Mouse (Mus musculus): ENCODE results near the gene Cacng5. TPM values are rescaled to one million over a fixed set of nuclear protein-coding genes. Genes with fewer than 3 reads are reported as not detected.

The Cacng5 gene
- polyA plus RNA-seq, 1 experiment from 2014 or later, result 14.3 TPM

- Histone ChIP-seq H3K4me1 (ENCODE audit: control insufficient read depth, insufficient read depth, low read depth, low read length) (no peaks in the 10 kb centered on the region; the same call in 1 of the 2 replicates), H3K36me3 (ENCODE audit: control insufficient read depth, insufficient read depth, low read length) (peaks cover 3% of the 10 kb centered on the region; the same call in 1 of the 2 replicates), H3K27ac (ENCODE audit: low read depth, low read length) (no peak overlapping the region), H3K9me3 (ENCODE audit: control insufficient read depth, low read length) (no peaks in the 10 kb centered on the region), H3K9ac (ENCODE audit: low read depth, low read length) (no peak overlapping the region), H3K4me2 (ENCODE audit: low read length) (no peak overlapping the region), H3K4me3 (ENCODE audit: low read length) (no peak overlapping the region), H3K27me3 (replicated peaks; ENCODE audit: control insufficient read depth, insufficient read depth, low read length) (no peaks in the 10 kb centered on the region)
- 92% methylated on average over 2 of the region's 2 CpGs for WGBS
- ATAC-seq, result no peak
These were observed 22.1 kb upstream of the Cacng5 start for GRCm38 (mm10) chr11:107936929-107937328.

GRCm38 (mm10) chr11:107931721-107932120 lies 16.9 kb upstream of the Cacng5 start:
- H3K4me3 ChIP-seq (ENCODE audit: low read length), result no peak overlapping the region
- H3K36me3 ChIP-seq (ENCODE audit: control insufficient read depth, insufficient read depth, low read length), result no peaks in the 10 kb centered on the region; the same call in 1 of the 2 replicates
- no peak for ATAC-seq
- 77% methylated on average over 7 of the region's 7 CpGs for WGBS
- no peak overlapping the region for H3K9ac ChIP-seq (ENCODE audit: low read depth, low read length)
- H3K27me3 ChIP-seq (replicated peaks; ENCODE audit: control insufficient read depth, insufficient read depth, low read length), result no peaks in the 10 kb centered on the region
- no peaks in the 10 kb centered on the region; the same call in 1 of the 2 replicates for H3K4me1 ChIP-seq (ENCODE audit: control insufficient read depth, insufficient read depth, low read depth, low read length)
- no peaks in the 10 kb centered on the region for H3K9me3 ChIP-seq (ENCODE audit: control insufficient read depth, low read length)
- no peak overlapping the region for H3K4me2 ChIP-seq (ENCODE audit: low read length)
- no peak overlapping the region for H3K27ac ChIP-seq (ENCODE audit: low read depth, low read length)

- no peak overlapping the region for H3K4me2 ChIP-seq (ENCODE audit: low read length)
- no peak overlapping the region for H3K27ac ChIP-seq (ENCODE audit: low read depth, low read length)
- H3K9me3 ChIP-seq (ENCODE audit: control insufficient read depth, low read length), result no peaks in the 10 kb centered on the region
- no peak overlapping the region for H3K4me3 ChIP-seq (ENCODE audit: low read length)
- WGBS, result 85% methylated on average over 11 of the region's 11 CpGs
- no peak for ATAC-seq
- no peaks in the 10 kb centered on the region; the same call in 1 of the 2 replicates for H3K4me1 ChIP-seq (ENCODE audit: control insufficient read depth, insufficient read depth, low read depth, low read length)
- H3K27me3 ChIP-seq (replicated peaks; ENCODE audit: control insufficient read depth, insufficient read depth, low read length), result no peaks in the 10 kb centered on the region
- no peak overlapping the region for H3K9ac ChIP-seq (ENCODE audit: low read depth, low read length)
- no peaks in the 10 kb centered on the region for H3K36me3 ChIP-seq (ENCODE audit: control insufficient read depth, insufficient read depth, low read length)
These were observed 16.4 kb upstream of the Cacng5 start for GRCm38 (mm10) chr11:107931288-107931687.

- 55% methylated on average over 3 of the region's 3 CpGs for WGBS
- Histone ChIP-seq H3K9me3 (ENCODE audit: control insufficient read depth, low read length) (no peaks in the 10 kb centered on the region), H3K27me3 (replicated peaks; ENCODE audit: control insufficient read depth, insufficient read depth, low read length) (no peaks in the 10 kb centered on the region), H3K36me3 (ENCODE audit: control insufficient read depth, insufficient read depth, low read length) (no peaks in the 10 kb centered on the region), H3K27ac (ENCODE audit: low read depth, low read length) (no peak overlapping the region), H3K4me1 (ENCODE audit: control insufficient read depth, insufficient read depth, low read depth, low read length) (no peaks in the 10 kb centered on the region), H3K9ac (ENCODE audit: low read depth, low read length) (no peak overlapping the region), H3K4me2 (ENCODE audit: low read length) (no peak overlapping the region), H3K4me3 (ENCODE audit: low read length) (no peak overlapping the region)
- no peak for ATAC-seq
These were observed 14.9 kb upstream of the Cacng5 start for GRCm38 (mm10) chr11:107929712-107930111.

- peaks cover 8% of the 10 kb centered on the region for H3K4me1 ChIP-seq (ENCODE audit: control insufficient read depth, insufficient read depth, low read depth, low read length)
- no peak overlapping the region for H3K4me2 ChIP-seq (ENCODE audit: low read length)
- no peak overlapping the region for H3K9ac ChIP-seq (ENCODE audit: low read depth, low read length)
- ATAC-seq, result no peak
- H3K4me3 ChIP-seq (ENCODE audit: low read length), result no peak overlapping the region
- WGBS, result 40% methylated on average over 16 of the region's 16 CpGs
- H3K9me3 ChIP-seq (ENCODE audit: control insufficient read depth, low read length), result no peaks in the 10 kb centered on the region
- H3K27me3 ChIP-seq (replicated peaks; ENCODE audit: control insufficient read depth, insufficient read depth, low read length), result no peaks in the 10 kb centered on the region; the same call in 1 of the 2 replicates
- no peak overlapping the region for H3K27ac ChIP-seq (ENCODE audit: low read depth, low read length)
- no peaks in the 10 kb centered on the region for H3K36me3 ChIP-seq (ENCODE audit: control insufficient read depth, insufficient read depth, low read length)
These were observed 5.1 kb upstream of the Cacng5 start for GRCm38 (mm10) chr11:107919852-107920508.

GRCm38 (mm10) chr11:107917721-107918235 lies 2.9 kb upstream of the Cacng5 start:
- H3K4me1 ChIP-seq (ENCODE audit: control insufficient read depth, insufficient read depth, low read depth, low read length), result peaks cover 11% of the 10 kb centered on the region
- no peaks in the 10 kb centered on the region for H3K9me3 ChIP-seq (ENCODE audit: control insufficient read depth, low read length)
- no peaks in the 10 kb centered on the region for H3K36me3 ChIP-seq (ENCODE audit: control insufficient read depth, insufficient read depth, low read length)
- H3K27ac ChIP-seq (ENCODE audit: low read depth, low read length), result no peak overlapping the region
- 24% methylated on average over 9 of the region's 9 CpGs for WGBS
- no peak for ATAC-seq
- no peak overlapping the region for H3K4me3 ChIP-seq (ENCODE audit: low read length)
- 0 out of 2 replicates have a peak overlapping the region, but pooled peaks have one; percentile 22 for H3K9ac ChIP-seq (ENCODE audit: low read depth, low read length)
- H3K4me2 ChIP-seq (ENCODE audit: low read length), result no peak overlapping the region
- H3K27me3 ChIP-seq (replicated peaks; ENCODE audit: control insufficient read depth, insufficient read depth, low read length), result peaks cover 4% of the 10 kb centered on the region; the same call in 1 of the 2 replicates

GRCm38 (mm10) chr11:107913317-107913716 lies 1.5 kb downstream of the Cacng5 start:
- no peak overlapping the region for H3K27ac ChIP-seq (ENCODE audit: low read depth, low read length)
- ATAC-seq, result no peak
- H3K36me3 ChIP-seq (ENCODE audit: control insufficient read depth, insufficient read depth, low read length), result no peaks in the 10 kb centered on the region; the same call in 1 of the 2 replicates
- peaks cover 4% of the 10 kb centered on the region; the same call in 1 of the 2 replicates for H3K27me3 ChIP-seq (replicated peaks; ENCODE audit: control insufficient read depth, insufficient read depth, low read length)
- no peak overlapping the region for H3K9ac ChIP-seq (ENCODE audit: low read depth, low read length)
- H3K4me2 ChIP-seq (ENCODE audit: low read length), result peak overlapping the region; percentile 77
- peaks cover 7% of the 10 kb centered on the region; the same call in 1 of the 2 replicates for H3K4me1 ChIP-seq (ENCODE audit: control insufficient read depth, insufficient read depth, low read depth, low read length)
- H3K4me3 ChIP-seq (ENCODE audit: low read length), result no peak overlapping the region
- peaks cover 5% of the 10 kb centered on the region for H3K9me3 ChIP-seq (ENCODE audit: control insufficient read depth, low read length)
- WGBS, result 64% methylated on average over 3 of the region's 3 CpGs

- Histone ChIP-seq H3K4me3 (ENCODE audit: low read length) (no peak overlapping the region), H3K9me3 (ENCODE audit: control insufficient read depth, low read length) (peaks cover 5% of the 10 kb centered on the region), H3K9ac (ENCODE audit: low read depth, low read length) (no peak overlapping the region), H3K36me3 (ENCODE audit: control insufficient read depth, insufficient read depth, low read length) (no peaks in the 10 kb centered on the region; the same call in 1 of the 2 replicates), H3K27ac (ENCODE audit: low read depth, low read length) (0 out of 2 replicates have a peak overlapping the region, but pooled peaks have one; percentile 13), H3K27me3 (replicated peaks; ENCODE audit: control insufficient read depth, insufficient read depth, low read length) (no peaks in the 10 kb centered on the region), H3K4me1 (ENCODE audit: control insufficient read depth, insufficient read depth, low read depth, low read length) (peaks cover 7% of the 10 kb centered on the region), H3K4me2 (ENCODE audit: low read length) (no peak overlapping the region)
- peak; percentile 44; the same call in 1 of the 2 replicates for ATAC-seq
- 42% methylated on average over 9 of the region's 9 CpGs for WGBS
These were observed 9.5 kb downstream of the Cacng5 start for GRCm38 (mm10) chr11:107905364-107905763.

GRCm38 (mm10) chr11:107903966-107904605 lies 10.8 kb downstream of the Cacng5 start:
- H3K27me3 ChIP-seq (replicated peaks; ENCODE audit: control insufficient read depth, insufficient read depth, low read length), result no peaks in the 10 kb centered on the region
- peaks cover 7% of the 10 kb centered on the region for H3K4me1 ChIP-seq (ENCODE audit: control insufficient read depth, insufficient read depth, low read depth, low read length)
- H3K4me3 ChIP-seq (ENCODE audit: low read length), result no peak overlapping the region
- H3K4me2 ChIP-seq (ENCODE audit: low read length), result no peak overlapping the region
- 28% methylated on average over 4 of the region's 4 CpGs for WGBS
- H3K9me3 ChIP-seq (ENCODE audit: control insufficient read depth, low read length), result no peaks in the 10 kb centered on the region
- no peak overlapping the region for H3K9ac ChIP-seq (ENCODE audit: low read depth, low read length)
- no peak overlapping the region for H3K27ac ChIP-seq (ENCODE audit: low read depth, low read length)
- no peaks in the 10 kb centered on the region for H3K36me3 ChIP-seq (ENCODE audit: control insufficient read depth, insufficient read depth, low read length)
- ATAC-seq, result peak; percentile 55; the same call in 1 of the 2 replicates
